Mouse (Mus musculus) lung, adult 2 months (tissue): ENCODE measurements at regions not wholly inside any gene's neighbourhood (a gene's known extent, or its start where the extent isn't known, plus 50 kb on each side); places are given as distances from the start of the nearest gene placed in this dataset.

Experiments
- CTCF ChIP-seq: fragments of 200-500 bp; IDR thresholded peaks from 2 replicates; pipeline ENCODE4 v1.5.1; 2011; ENCODE audit warnings: mild to moderate bottlenecking, low read length, control low read depth; ENCODE audit not compliant: insufficient read depth
- POLR2A ChIP-seq: fragments of 200-500 bp; IDR thresholded peaks from 2 replicates; pipeline ENCODE4 v1.6.1; 2011; ENCODE audit warnings: low read depth, mild to moderate bottlenecking, control low read depth, low read length, borderline replicate concordance; ENCODE audit errors: extremely low read depth

- TF ChIP-seq CTCF (no peak), POLR2A (no peak)
Measured at GRCm38 (mm10) chr14:58617656-58618055, 525.0 kb downstream of the 1700129C05Rik start.
